Mouse (Mus musculus) kidney, adult 18-20 months (tissue): Measurements from ENCODE around the gene Ssty2.
"Not testable (repeated sequence)": the region's sequence is repeated elsewhere in the genome, so short reads cannot be mapped to it uniquely, and the experiment has no call there.

ENCODE experiments used
- DNase-seq: peaks from one replicate; pipeline ENCODE4 v3.0.0; 2021

Gene Ssty2

GRCm38 (mm10) chrY:67047972-67048371 is at the start of gene Ssty2:
Ssty2 (minus strand) TSS chrY:67048072.
- not testable (repeated sequence) for DNase-seq
